Mouse (Mus musculus) hematopoietic stem cell, adult 5-6 weeks (primary cell): ENCODE results near the gene Fam81a. TPM values are rescaled to one million over a fixed set of nuclear protein-coding genes. Genes with fewer than 3 reads are reported as not detected.

Experiments used
- ATAC-seq, 2 experiments: fragments of 125-278 bp in 1 of 2; replicated peaks in 1 of 2; 2 replicates each; pipeline ENCODE4 v1.8.0; 2016 to 2017; ENCODE audit warnings: inconsistent platforms in 2 of 2, mild to moderate bottlenecking in 2 of 2, moderate number of reproducible peaks in 2 of 2, low read depth in 1 of 2, moderate TSS enrichment in 1 of 2; ENCODE audit not compliant: low FRiP score in 2 of 2, poor library complexity in 2 of 2, severe bottlenecking in 2 of 2, insufficient read depth in 1 of 2, low TSS enrichment in 1 of 2
- total RNA-seq: library from RNA; stranded (forward); fragments of 172-1452, 232-1000 nt; gene quantifications from 2 replicates; pipeline ENCODE4 v1.2.3, GENCODE M21; 2017

Gene Fam81a
- total RNA-seq, 1 experiment from 2014 or later = not detected

DNA sequence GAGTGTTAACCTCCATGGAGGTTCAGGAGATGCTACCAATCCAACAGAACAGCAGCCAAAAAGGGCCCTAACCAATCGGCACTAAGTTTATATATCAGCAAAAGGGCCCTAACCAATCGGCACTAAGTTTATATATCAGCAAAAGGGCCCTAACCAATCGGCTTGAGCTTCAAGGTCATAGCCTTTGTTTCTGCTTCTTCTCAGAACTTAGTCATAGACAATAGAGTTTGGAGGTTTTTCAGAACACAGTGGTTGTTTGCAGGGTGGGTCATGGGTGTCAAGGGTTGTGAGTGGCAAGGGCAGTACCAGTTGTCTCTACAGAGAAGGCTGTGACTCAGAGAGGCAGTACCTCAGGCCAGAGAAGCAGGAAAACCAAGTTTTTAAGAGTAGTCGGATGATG is 100.2 kb downstream of the Fam81a start:
- ATAC-seq = no peak

- no peak for ATAC-seq
Measured at GRCm38 (mm10) chr9:70040570-70040969, 101.8 kb downstream of the Fam81a start.

GRCm38 (mm10) chr9:70039597-70040385 is 102.6 kb downstream of the Fam81a start:
- no peak for ATAC-seq

Other genes with a start within 250 kb of the Fam81a start
- gene Bnip2, start 153.1 kb downstream of the Fam81a start, total RNA-seq = 132 and 147 TPM in 2 replicates
- gene Gtf2a2, start 130.0 kb downstream of the Fam81a start, total RNA-seq = 106 and 107 TPM in 2 replicates
- not detected in 2 replicates for gene Gcnt3, start 104.5 kb downstream of the Fam81a start, total RNA-seq
- gene Myo1e, start 64.8 kb upstream of the Fam81a start, total RNA-seq = 0.69 and 1.8 TPM in 2 replicates